Mouse (Mus musculus) megakaryocyte, embryonic 14.5 days (primary cell): ENCODE results near the gene Cped1. TPM values are rescaled to one million over a fixed set of nuclear protein-coding genes. Genes with fewer than 3 reads are reported as not detected.

Experiments used
- H3K27me3 ChIP-seq: replicated peaks from 2 replicates; pipeline ENCODE3; 2012; ENCODE audit warnings: inconsistent platforms
- H3K36me3 ChIP-seq: replicated peaks from 2 replicates; pipeline ENCODE3; 2012; ENCODE audit warnings: low read length, inconsistent platforms, mixed read lengths
- H3K4me1 ChIP-seq: 2 replicates; pipeline ENCODE4 v1.6.1; 2012; ENCODE audit warnings: inconsistent platforms
- H3K4me3 ChIP-seq: replicated peaks from 2 replicates; pipeline ENCODE3; 2012; ENCODE audit warnings: moderate library complexity, mild to moderate bottlenecking, inconsistent platforms
- H3K9me3 ChIP-seq: 2 replicates; pipeline ENCODE4 v1.6.1; 2012; ENCODE audit warnings: inconsistent platforms
- FLI1 ChIP-seq: IDR thresholded peaks from 2 replicates; pipeline ENCODE4 v1.6.1; 2012; ENCODE audit warnings: low read length, inconsistent platforms, mixed read lengths
- GATA1 ChIP-seq: IDR thresholded peaks from 3 replicates; pipeline ENCODE4 v1.6.1; 2012; ENCODE audit warnings: mixed read lengths, low read length, inconsistent platforms, borderline replicate concordance
- polyA plus RNA-seq: library from polyadenylated mRNA; stranded (reverse); fragments of >175 nt; gene quantifications from 2 replicates; pipeline ENCODE4 v1.2.3, GENCODE M21; 2012; ENCODE audit warnings: low replicate concordance; ENCODE audit not compliant: insufficient read depth

Cped1 gene
- polyA plus RNA-seq, 1 experiment, result 0.17 TPM

- TF ChIP-seq FLI1 (no peak), GATA1 (no peak)
Measured at GRCm38 (mm10) chr6:21981114-21981513, 4.6 kb upstream of the Cped1 start.

GRCm38 (mm10) chr6:21984990-21985731 is 555 bp upstream of the Cped1 start:
- peak overlapping the region; percentile 91 for H3K4me3 ChIP-seq
- H3K36me3 ChIP-seq, result no peaks in the 10 kb centered on the region
- H3K27me3 ChIP-seq, result peaks cover 31% of the 10 kb centered on the region
- no peak for TF ChIP-seq GATA1
- H3K9me3 ChIP-seq, result no peaks in the 10 kb centered on the region
- peaks cover 31% of the 10 kb centered on the region for H3K4me1 ChIP-seq

More at GRCm38 (mm10) chr6:21981114-21981513, 4.6 kb upstream of the Cped1 start:
- Histone ChIP-seq H3K4me3 (no peak overlapping the region), H3K4me1 (peaks cover 25% of the 10 kb centered on the region), H3K36me3 (peaks cover 5% of the 10 kb centered on the region), H3K27me3 (peaks cover 12% of the 10 kb centered on the region), H3K9me3 (no peaks in the 10 kb centered on the region)

- Histone ChIP-seq H3K36me3 (no peaks in the 10 kb centered on the region), H3K27me3 (peaks cover 31% of the 10 kb centered on the region), H3K4me1 (peaks cover 22% of the 10 kb centered on the region), H3K9me3 (no peaks in the 10 kb centered on the region), H3K4me3 (peak overlapping the region; percentile 91)
- TF ChIP-seq GATA1 (no peak), FLI1 (no peak)
Measured at GRCm38 (mm10) chr6:21986660-21987331, 1.1 kb downstream of the Cped1 start.

- Histone ChIP-seq H3K9me3 (no peaks in the 10 kb centered on the region), H3K36me3 (no peaks in the 10 kb centered on the region), H3K4me3 (no peak overlapping the region), H3K4me1 (peaks cover 22% of the 10 kb centered on the region), H3K27me3 (peaks cover 31% of the 10 kb centered on the region)
- no peak for TF ChIP-seq GATA1
- no peak for TF ChIP-seq FLI1
Measured at GRCm38 (mm10) chr6:21987554-21987953, 1.8 kb downstream of the Cped1 start.

GRCm38 (mm10) chr6:21988296-21988695 is 2.6 kb downstream of the Cped1 start:
- no peaks in the 10 kb centered on the region for H3K36me3 ChIP-seq
- TF ChIP-seq GATA1, result no peak
- TF ChIP-seq FLI1, result no peak
- no peaks in the 10 kb centered on the region for H3K9me3 ChIP-seq
- H3K4me1 ChIP-seq, result peaks cover 22% of the 10 kb centered on the region
- no peak overlapping the region for H3K4me3 ChIP-seq
- peaks cover 31% of the 10 kb centered on the region for H3K27me3 ChIP-seq

GRCm38 (mm10) chr6:21989081-21989480 is 3.4 kb downstream of the Cped1 start:
- TF ChIP-seq FLI1 (no peak), GATA1 (no peak)

GRCm38 (mm10) chr6:21990181-21991135 is 4.7 kb downstream of the Cped1 start:
- Histone ChIP-seq H3K27me3 (peaks cover 24% of the 10 kb centered on the region), H3K36me3 (no peaks in the 10 kb centered on the region), H3K9me3 (no peaks in the 10 kb centered on the region), H3K4me1 (peaks cover 15% of the 10 kb centered on the region), H3K4me3 (no peak overlapping the region)
- TF ChIP-seq GATA1 (no peak), FLI1 (no peak)

More at GRCm38 (mm10) chr6:21989081-21989480, 3.4 kb downstream of the Cped1 start:
- Histone ChIP-seq H3K4me1 (peaks cover 22% of the 10 kb centered on the region), H3K9me3 (no peaks in the 10 kb centered on the region), H3K27me3 (peaks cover 27% of the 10 kb centered on the region), H3K4me3 (no peak overlapping the region), H3K36me3 (no peaks in the 10 kb centered on the region)

- TF ChIP-seq FLI1, result no peak
- no peak for TF ChIP-seq GATA1
- H3K4me1 ChIP-seq, result peaks cover 8% of the 10 kb centered on the region
- no peak overlapping the region for H3K4me3 ChIP-seq
- H3K36me3 ChIP-seq, result no peaks in the 10 kb centered on the region
- peaks cover 20% of the 10 kb centered on the region for H3K27me3 ChIP-seq
- H3K9me3 ChIP-seq, result no peaks in the 10 kb centered on the region
Measured at GRCm38 (mm10) chr6:21991151-21991550, 5.4 kb downstream of the Cped1 start.

- TF ChIP-seq FLI1, result no peak
- no peak for TF ChIP-seq GATA1
Measured at GRCm38 (mm10) chr6:21993070-21993469, 7.4 kb downstream of the Cped1 start.

More at GRCm38 (mm10) chr6:21993070-21993469, 7.4 kb downstream of the Cped1 start:
- Histone ChIP-seq H3K36me3 (no peaks in the 10 kb centered on the region), H3K4me1 (peaks cover 10% of the 10 kb centered on the region), H3K27me3 (peaks cover 7% of the 10 kb centered on the region), H3K4me3 (no peak overlapping the region), H3K9me3 (no peaks in the 10 kb centered on the region)
